Mouse (Mus musculus) adrenal gland, postnatal 36 days (tissue): ENCODE measurements at regions not wholly inside any gene's neighbourhood (a gene's known extent, or its start where the extent isn't known, plus 50 kb on each side); places are given as distances from the start of the nearest gene placed in this dataset.
A peak's percentile ranks its signal among the peaks of the same experiment; 100 is the strongest.

Source experiments
- DNase-seq, 2 experiments: peaks; one replicate each; pipeline ENCODE4 v3.0.0; 2021; ENCODE audit warnings: mixed read lengths in 1 of 2

DNA sequence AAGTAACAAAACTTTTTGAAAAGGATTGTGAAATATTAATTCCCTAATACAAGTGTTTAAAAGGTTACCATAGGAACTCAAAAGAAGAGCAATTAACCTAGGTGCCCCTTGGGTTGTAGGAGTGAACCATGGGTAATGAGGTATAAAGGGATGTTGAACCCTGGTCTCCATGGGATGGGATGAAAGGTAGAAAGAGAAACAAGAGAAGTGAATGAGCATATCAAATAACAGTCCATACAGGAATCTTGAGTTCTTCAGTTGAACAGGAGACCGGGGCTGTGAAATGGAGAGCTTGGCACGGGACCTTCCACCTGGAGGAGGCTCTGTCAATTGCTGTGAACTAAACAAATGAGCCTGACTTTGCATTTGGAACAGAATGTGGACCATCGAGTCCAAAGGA is 449.6 kb upstream of the Meis1 start:
- no peak for DNase-seq

DNA sequence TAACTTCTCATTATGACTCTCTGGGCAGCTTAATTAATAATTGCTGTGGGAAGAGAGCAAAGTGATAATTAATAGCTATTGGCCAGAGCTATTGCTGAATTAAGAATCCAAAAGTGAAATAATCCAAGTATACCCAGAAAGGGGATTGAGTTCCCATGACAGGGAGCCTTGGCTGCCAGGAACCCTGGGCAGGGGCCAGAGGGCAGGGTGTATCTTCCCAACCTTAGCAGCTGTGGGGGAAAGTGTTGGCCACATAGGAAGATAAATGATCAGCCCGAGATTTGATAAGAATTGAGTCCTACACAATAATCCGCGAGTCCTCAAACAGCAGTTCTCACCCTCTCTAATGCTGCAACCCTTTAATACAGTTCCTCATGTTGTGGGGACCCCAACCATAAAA is 450.0 kb upstream of the Meis1 start:
- DNase-seq = no peak

DNA sequence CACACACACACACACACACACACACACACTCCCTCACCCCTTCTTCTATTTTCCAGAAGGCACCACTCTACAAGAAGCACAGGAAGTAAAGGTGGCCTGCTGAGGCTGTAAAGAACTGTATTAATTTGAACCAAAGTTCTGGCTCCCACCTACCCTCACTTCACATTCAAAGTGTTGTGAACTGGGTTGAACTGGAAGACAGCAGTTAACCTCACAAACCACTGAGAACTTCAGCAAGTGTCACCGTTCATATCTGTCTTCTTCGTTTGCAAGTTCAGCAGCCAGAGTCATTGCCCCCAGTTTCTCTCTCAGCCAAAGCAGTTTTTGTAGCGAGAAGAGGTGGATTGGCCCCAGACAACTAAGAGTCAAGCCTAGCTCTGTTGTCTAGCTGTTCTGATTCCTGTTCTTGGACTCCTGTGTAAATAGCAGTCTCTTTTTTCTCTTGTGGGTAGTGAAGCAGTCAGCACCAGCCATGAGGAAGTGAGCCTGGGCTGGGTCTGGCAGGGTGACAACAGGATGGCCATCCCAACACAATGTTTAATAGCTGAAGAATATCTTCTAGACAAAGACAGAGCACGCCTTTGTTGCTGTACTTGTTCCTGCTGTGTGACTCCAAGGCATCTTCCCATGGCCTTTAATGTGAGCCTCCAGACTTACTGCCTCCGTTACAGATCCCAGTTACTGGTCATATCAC is 452.0 kb upstream of the Meis1 start:
- DNase-seq = peak in 1 of 2 experiments; percentile 6

DNA sequence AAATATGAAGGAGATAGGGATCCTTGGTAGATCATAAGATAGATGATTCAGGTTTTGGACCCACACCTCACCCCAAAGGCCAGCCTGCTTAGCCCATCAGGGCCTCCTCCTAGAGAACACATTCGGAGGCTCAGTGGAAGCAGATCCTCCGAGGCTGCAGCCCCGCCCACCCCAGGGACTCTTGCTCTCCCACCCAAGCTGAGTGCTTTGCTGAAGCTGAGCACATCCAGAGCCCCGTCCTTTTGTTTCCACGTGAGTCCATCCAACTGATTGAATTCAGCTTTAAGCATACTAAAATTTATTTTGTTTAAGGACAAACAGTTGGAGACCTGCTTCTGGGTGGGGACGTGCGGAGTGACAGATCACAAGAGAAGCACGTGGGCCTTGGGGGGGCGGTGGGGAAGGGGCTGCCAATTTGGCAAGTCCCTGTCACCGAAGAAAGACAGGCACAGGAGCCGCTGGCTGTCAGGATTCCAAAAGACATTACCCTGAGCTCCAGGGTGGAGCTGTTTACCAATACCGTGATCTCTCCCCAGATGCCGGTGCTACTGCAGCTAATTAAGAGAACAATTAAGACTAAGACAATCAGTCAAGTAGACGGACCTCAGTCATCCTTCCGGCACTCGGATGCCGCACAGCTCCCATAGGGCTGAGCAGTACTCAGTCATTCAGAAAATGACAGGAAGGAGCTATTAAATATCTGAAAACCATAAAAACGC is 448.9 kb upstream of the Spred2 start:
- no peak for DNase-seq

DNA sequence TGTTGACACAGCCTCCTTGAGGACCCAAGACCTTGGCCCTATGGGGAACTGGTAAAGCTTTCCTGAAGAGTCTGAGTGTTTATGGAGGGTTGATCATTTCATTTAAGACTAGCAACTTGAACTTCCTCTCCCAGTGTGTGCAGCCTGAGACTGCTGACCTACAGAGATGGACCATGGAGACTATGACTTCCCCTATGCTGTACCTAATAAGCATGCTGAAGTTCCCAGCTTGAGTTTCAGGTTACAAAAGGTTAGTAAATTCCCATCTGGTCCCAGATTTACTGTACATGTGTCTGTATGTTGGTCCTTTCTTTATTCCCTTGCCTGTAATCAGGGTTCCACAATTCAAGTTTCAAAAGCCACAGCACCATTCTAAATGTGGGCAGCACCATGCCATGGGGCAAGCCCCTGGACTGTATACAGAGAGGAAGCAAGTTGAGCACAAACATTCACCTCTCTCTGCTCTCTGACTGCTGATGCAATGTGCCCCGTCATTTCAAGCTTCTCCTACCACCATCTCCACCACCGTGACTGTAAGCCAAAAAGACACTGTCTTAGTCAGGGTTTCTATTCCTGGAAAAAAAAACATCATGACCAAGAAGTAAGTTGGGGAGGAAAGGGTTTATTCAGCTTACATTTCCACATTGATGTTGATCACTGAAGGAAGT is 431.0 kb upstream of the Spred2 start:
- no peak for DNase-seq

DNA sequence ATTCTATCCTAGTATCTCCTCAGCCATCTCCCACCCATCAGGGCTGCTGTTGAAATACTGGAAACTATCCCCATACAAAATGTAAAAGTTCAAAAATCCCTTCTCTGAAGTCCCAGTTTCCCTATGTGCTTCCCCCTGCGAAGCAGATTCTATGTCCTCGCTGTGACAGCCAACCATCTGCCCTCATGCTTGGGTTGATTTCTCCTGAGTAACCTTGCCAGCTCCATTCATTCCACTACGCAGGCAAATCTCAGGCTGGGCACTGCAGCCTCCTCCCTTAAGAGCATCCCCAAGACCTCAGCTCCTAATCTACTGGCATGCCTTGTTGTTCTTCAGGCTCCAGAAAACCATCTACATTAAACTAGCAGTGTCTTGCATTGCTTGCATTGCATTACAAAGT is 402.5 kb upstream of the Spred2 start:
- no peak for DNase-seq

DNA sequence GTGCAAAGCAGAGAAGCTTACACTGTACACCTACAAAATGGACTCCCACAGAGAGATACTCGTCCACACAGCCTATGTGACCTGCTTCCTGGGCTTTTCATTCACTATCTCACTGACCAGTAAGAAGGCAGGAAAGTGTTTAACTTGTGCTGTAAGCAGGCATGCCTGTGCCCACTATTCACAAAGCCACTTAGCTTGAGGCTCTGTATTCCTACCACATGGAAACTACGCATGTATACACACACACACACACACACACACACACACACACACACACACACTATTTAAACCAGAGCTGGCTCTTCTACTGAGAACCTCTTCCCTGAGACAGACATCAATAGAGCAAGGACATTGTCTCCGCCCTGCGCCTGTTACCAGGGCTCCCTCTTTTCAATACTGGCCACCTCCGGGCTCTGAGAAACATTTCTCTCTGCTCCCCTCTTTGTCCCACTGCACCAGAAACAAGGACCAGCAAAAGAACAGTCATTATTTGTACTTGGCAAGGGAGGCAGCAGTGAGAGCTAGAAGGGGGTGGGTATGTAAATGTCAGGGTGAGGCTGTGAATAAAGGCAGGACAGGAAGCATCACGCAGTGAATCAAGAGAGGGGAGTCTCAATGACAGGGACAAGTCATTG is 400.2 kb upstream of the Spred2 start:
- DNase-seq = no peak

DNA sequence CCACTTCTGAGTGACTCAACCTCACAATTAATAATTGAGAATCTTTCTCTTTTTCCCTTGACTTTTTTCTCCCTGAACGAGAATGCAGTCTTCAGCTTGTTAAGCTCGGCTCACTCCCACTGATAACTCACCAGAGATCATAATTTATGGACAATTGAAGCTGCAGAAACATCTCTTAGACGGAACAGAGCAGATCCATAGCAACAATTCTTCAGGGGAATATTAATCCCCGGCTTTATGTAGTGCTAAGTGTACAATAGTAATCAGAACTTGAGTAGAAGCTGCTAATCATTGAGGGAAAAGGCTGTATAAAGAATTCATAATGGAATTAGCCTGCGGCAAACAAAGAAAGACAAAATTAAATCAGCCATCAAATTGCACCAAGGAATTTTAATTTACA is 395.0 kb upstream of the Spred2 start:
- DNase-seq = no peak

DNA sequence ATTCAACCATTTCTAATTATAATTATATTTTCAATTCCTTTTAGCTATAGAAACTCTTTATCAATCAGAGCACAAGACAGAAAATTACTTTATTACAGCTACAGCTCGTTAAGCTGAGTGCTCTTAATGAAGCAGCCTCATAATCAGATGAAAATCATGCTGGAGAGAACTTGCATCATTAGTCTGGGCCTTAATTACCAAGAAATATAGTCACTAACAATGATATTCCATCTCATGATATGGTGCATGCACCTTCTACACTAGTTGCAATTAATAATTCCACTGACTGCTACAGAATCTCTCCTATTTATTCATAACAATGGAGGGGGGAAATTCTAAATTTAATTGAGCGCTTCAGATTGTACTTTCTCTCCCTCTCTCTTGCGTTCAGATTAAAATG is 393.5 kb upstream of the Spred2 start:
- no peak for DNase-seq

DNA sequence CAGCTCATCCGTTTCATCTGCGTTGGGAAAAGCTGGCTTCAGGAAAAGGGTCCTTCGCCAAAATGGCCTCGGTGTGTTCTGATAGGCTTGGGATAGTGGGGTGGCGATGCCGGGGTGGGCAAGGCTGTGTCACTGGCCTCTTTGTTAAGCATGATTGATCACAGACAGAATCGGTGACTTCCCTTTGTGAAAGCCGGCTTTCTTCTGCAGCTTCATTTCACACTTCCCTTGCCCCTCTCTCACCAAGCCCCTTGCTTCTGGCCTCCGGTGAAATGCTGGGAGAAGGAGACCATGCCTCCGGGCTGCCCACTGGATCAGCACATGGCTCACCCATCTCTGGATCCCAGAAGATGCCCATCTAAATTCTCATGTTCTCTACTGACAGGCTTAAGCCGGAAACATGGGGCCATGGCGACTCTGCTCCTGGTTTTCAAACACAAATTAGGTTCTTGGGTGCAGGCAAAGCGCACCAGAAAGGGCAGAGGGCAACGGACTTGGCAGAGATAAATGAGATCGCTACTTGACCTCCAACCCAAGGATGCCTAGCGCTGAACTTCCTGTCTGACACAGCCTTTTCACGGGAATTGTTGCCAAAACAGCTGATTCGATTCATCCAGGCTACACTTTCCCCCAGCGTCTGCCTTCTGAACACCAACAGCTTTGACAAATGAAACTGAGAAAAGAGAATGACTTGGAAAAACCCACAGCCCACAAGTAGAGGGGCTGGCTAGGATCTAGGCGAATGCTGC is 392.7 kb upstream of the Spred2 start:
- DNase-seq = peak; percentile 15 to 45

DNA sequence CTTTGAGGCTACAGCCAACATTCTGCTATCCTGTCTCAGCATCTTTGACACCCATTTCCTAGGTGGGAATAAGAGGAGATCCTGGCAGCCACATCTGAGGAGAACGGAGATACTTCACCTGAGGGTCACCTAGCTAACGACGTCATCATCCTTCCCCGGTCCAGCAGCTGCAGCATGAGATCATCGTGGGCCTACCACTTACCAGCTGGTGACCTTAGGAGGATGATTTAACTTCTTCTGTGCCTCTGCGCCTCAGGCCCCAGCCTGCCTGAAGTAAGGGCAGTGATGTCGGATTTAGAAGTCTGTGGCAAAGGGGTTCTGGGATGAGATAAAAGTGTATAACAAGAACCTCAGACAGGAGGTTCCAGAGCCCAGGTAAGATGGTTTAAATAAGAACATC is 391.3 kb upstream of the Spred2 start:
- no peak for DNase-seq

DNA sequence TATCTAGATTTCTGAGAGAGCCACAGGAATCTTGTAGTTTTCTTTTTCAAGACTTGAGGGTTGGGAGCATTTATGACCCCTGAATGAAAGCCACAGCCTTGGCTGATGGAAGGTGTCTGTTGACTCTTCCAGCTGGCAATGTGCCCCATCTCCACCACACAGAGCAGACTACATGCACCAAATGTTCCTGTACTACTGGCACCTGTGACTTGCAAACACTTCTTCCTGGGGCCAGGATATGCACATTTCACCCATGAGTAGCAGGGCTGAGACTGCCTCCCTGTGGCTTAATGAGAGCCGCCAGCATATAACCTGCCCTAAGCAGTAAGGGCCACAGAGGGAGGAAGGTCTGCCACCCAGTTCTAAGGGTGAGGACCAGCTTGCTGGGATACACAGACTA is 390.5 kb upstream of the Spred2 start:
- DNase-seq = peak; percentile 4 to 12

DNA sequence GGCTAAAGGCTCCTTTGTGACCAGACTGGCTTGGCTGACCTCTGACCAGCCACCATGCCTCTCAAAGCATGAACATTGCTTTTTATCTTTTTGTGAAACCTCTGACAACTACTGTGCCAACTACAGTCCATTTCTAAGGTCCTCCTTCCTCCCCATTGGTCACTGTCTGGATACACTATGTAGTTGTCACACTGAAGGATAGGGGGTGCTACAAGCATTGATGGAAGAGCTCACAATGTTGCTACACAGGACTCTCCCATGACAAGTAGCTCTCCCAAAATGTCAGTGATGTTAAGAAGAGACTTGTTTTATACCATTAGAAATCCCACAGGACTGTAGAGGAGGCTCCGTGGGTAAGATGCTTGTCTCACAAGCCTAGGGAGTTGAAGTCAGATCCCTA is 389.0 kb upstream of the Spred2 start:
- DNase-seq = no peak

DNA sequence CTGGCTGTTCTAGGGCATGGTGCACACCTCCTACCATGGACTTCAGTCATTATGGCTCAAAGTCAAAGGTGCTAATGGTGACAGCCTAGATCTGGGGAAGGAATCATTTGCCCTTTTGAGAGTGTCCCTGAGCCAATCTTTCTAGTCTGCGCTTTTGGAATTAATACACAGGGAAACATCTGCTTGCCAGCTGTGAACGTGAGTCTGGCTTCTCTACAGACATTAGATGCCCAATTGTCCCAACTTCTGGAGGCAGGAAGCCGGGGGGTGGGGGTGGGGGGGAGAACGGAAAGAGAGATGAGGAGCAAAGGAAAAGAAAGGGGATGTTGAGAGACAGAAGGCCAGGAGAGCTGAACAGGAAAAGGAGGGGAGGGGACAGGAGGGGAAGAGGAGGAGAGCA is 377.9 kb upstream of the Spred2 start:
- DNase-seq = no peak

DNA sequence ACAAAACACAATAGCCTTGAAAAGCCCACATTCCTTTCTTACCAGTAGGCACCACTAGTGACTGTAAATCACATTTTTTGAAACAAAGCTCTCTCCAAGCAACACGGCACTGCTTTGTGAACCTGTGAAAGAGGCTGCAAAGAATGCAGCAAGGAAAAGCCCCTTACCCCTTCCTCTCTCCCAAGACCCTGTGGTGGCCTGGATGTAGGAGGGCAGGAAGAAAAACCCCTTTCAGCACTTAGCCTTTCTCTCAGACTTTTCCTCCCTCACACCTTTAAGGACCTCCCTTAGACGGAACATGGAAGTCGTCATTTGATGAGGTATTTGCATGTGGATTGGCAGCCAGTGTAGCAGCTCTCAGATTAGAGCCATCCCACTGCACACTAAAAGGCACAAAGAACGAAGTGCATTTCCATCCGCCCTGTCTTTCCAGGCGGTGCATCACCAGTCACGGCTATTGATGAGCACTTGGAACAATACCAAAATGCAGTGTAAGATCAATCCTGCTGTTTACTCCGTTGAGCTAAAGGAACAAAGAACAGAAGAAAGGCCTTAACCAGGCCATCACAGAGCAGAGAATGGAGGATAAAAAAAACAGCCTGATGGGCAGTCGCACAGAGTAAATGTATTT is 369.7 kb upstream of the Spred2 start:
- no peak for DNase-seq

DNA sequence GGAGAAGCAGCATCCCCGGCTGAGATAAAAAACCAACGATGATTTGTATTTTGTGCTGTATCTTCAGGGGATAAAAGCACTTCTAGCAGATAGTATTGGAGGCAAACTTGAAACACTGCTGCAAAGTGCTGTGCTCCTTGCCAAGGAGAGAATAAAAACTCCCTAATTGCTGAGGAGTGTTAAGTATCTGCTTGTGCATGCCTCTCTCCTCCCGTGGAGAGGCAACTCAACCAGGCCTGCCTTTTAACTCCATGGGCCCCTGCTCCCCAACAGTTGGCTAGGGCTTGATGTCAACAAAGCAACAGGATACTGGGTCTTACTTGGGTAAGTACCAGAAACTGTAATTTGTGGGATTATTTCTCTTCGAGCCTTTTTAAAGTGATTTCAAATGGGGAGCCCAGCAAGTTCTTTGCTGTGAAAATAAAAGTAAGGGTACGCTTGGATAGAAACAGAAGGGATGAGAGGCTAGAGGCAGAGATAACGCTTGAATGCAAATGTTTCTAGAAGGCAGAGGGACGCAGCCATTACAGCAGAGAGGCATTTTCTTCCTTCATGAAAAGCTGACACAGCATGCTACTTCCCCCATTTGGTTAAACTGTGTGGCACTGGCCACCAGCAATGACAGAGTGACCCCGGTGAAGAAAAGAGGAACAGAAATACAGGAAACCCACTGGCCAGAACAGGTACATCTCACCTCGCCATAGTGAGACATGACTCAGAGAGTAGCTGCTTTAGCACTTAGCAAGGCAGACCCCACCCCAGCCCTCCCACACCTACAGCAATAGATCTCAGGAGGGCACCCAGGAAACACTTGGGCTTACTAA is 369.0 kb upstream of the Spred2 start:
- DNase-seq = no peak

DNA sequence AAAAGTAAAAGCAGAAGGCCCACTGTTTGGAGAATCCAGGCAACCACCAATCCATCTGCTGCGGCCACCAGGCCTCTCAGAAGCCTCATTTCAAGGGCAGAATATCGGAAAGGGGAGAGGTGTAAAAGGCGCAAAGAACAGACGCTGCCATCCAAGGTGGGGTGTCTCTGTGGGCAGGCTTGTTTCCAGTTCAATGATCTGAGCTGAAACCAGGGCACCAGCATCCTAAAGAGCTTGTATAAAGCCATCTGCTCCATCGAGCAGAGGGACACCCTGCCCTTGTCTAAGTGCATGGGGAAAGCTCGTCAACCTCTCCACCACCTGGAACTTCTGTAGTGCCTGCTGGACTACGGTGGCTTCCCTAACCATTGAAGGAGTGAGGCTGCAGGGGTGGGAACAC is 363.7 kb upstream of the Spred2 start:
- no peak for DNase-seq

DNA sequence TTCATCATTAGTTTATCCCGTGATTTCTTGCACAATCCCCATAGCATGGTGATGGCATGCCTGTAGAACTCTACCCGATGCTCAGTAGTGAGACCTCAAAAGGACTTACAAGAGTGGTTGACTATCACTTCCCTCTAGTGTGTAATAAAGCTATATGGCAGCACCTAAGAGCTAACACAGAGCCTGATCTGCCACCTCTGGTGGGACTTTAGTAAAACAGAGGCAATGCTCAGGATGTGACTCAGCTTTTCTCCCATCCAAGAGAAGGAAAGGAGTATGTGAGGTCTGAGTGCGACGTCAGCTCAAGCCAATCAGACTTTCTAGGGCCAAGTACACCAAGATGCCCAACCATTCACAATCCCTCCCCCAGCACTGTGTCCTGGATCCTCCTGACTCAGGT is 361.5 kb upstream of the Spred2 start:
- DNase-seq = no peak

DNA sequence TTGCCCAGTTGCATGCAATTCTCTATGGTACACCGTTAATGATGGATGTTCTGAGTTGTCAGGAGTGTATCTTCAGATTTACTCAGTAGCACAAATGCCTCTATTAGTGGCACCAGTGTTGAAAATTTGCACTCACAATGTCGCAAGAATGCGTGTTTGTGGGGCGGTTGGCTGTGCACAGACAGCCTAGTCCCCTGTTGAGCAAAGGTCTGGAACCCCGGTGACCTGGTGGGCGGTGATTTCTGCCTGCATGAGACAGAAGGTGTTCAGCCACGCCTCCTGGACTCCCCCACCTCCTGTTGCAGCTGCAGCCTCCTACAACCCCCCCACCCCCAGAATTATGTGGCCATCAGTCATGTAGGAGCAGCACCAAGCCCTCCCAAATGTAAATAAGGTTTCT is 338.9 kb upstream of the Spred2 start:
- DNase-seq = no peak

DNA sequence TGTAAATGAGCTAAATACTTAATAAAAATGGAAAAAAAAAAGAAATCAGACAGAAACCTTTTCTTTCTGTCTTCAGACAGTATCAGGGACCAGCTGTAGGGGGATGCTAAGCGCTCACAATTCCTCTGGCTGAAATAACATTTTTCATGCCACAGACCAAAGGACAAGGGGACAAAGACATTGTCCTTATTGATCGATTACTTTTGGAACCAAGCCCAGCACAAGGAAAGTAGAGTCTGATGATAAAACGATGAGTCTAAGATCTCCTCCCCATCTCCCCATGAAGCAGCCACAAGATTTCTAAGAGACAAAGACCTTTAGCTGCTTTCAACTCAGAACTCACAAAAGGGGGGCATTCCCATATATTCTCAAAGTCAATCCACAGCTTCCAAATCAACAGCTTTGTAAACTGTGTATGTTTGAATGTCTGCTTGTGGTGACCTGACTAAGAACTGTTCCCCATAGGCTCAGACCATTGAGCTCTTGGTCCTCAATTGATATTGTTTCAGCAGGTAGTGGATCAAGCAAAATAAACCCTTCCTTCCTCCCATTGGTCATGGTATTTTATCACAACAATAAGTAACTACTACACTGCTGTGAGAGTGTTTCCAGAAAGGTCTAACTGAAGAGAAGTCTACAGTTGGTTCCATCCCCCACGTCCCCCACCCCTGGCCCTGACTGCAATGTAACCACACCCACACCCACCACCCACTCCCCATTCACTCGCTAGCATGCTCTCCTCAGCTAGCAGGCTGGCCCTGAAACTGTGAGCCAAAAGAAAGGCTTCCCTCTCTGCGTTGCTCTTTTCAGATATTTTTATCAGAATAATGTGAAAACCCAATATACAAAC is 331.4 kb upstream of the Spred2 start:
- no peak for DNase-seq
